Mouse (Mus musculus) liver, embryonic 15.5 days (tissue): Measurements from ENCODE around the gene Kifc5b. TPM values are rescaled to one million over a fixed set of nuclear protein-coding genes. Genes with fewer than 3 reads are reported as not detected.
A peak's percentile ranks its signal among the peaks of the same experiment; 100 is the strongest.

Source experiments
- ATAC-seq: fragments of 200-750 bp; cut with Nextera tagmentation; 2 replicates; pipeline ENCODE4 v1.8.0; 2017; ENCODE audit warnings: moderate number of reproducible peaks, mild to moderate bottlenecking, moderate library complexity; ENCODE audit not compliant: insufficient read depth
- H3K27ac ChIP-seq: fragments of 300-500 bp; sonication (generic); replicated peaks from 2 replicates; pipeline ENCODE4 v1.5.1; 2015; ENCODE audit warnings: mild to moderate bottlenecking, inconsistent platforms
- H3K27me3 ChIP-seq: fragments of 300-500 bp; sonication (generic); 2 replicates; pipeline ENCODE4 v1.6.1; 2015; ENCODE audit warnings: mild to moderate bottlenecking, inconsistent platforms
- H3K36me3 ChIP-seq: fragments of 300-500 bp; sonication (generic); replicated peaks from 2 replicates; pipeline ENCODE4 v1.6.1; 2015; ENCODE audit warnings: moderate library complexity, mild to moderate bottlenecking, inconsistent platforms
- H3K4me1 ChIP-seq: fragments of 300-500 bp; sonication (generic); replicated peaks from 2 replicates; pipeline ENCODE4 v1.6.1; 2015; ENCODE audit warnings: inconsistent platforms
- H3K4me2 ChIP-seq: fragments of 300-500 bp; sonication (generic); 2 replicates; pipeline ENCODE4 v1.6.1; 2015; ENCODE audit warnings: moderate library complexity, mild to moderate bottlenecking, inconsistent platforms
- H3K4me3 ChIP-seq: fragments of 300-500 bp; sonication (generic); replicated peaks from 2 replicates; pipeline ENCODE4 v1.5.1; 2015; ENCODE audit warnings: mild to moderate bottlenecking, inconsistent platforms
- H3K9ac ChIP-seq: fragments of 300-500 bp; sonication (generic); 2 replicates; pipeline ENCODE4 v1.6.1; 2015; ENCODE audit warnings: moderate library complexity, mild to moderate bottlenecking, inconsistent platforms
- H3K9me3 ChIP-seq: fragments of 300-500 bp; sonication (generic); replicated peaks from 2 replicates; pipeline ENCODE4 v1.6.1; 2016; ENCODE audit warnings: inconsistent platforms
- WGBS: fragments of 180-500 bp; shearing (Covaris S2); methylation state at CpG from one replicate; pipeline ENCODE4 v1.1.7; 2015; ENCODE audit warnings: mixed read lengths; ENCODE audit not compliant: insufficient replicate concordance; 5-methylcytosine and 5-hydroxymethylcytosine counted together
- polyA plus RNA-seq: library from polyadenylated mRNA; unstranded; fragments of >200 nt; fragmentation: Nextera tagmentation; extraction: Ambion mirVana; gene quantifications from 2 replicates; pipeline ENCODE4 v1.2.1, GENCODE M21; 2015

Kifc5b gene
- polyA plus RNA-seq, 1 experiment from 2014 or later: 5.2 TPM

DNA sequence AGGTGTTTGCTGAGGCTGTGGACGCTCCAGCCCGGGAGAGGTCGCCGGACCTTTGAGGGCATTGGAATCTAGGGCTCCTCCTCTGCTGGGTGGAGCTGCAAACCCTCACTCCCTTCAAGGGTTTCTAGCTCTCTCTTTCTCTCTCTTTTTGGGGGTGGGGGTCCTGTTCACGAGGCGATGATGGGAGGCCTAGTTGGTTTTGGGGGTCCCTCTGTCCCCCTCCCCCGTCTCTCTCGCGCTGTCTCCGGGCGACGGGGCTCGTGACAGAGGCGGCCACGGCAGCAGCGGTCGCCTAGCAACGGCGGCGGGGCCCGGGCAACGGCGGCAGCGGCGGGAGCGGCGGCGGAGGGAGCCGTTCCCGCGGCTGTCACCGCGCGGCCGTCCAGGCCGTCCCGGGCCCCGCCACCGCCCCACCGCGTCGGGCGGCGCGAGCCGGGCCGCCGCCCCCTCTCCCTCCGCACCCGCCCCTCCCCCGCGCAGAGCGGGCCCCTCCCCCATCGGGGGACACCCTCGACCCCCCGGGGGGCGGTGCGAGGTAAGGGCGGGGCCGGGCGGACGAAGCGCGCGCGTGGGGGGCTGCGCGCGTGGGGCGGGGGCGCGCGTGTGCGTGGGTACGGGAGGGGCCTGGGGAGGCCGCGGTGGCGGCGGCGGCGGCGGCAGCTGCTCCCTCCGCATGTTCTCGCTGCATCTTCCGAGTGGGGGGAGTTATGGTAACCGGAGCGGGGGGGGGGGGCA lies 31.6 kb downstream of the Kifc5b start:
- Histone ChIP-seq H3K36me3 (no peaks in the 10 kb centered on the region), H3K27ac (peak overlapping the region; percentile 48; the same call in 1 of the 2 replicates), H3K9ac (peak overlapping the region; percentile 64), H3K27me3 (peaks cover 61% of the 10 kb centered on the region), H3K4me1 (peaks cover 73% of the 10 kb centered on the region), H3K9me3 (no peaks in the 10 kb centered on the region), H3K4me3 (peak overlapping the region; percentile 68), H3K4me2 (peak overlapping the region; percentile 100)
- ATAC-seq: no peak
- WGBS: 2% methylated on average over 36 of the region's 87 CpGs

DNA sequence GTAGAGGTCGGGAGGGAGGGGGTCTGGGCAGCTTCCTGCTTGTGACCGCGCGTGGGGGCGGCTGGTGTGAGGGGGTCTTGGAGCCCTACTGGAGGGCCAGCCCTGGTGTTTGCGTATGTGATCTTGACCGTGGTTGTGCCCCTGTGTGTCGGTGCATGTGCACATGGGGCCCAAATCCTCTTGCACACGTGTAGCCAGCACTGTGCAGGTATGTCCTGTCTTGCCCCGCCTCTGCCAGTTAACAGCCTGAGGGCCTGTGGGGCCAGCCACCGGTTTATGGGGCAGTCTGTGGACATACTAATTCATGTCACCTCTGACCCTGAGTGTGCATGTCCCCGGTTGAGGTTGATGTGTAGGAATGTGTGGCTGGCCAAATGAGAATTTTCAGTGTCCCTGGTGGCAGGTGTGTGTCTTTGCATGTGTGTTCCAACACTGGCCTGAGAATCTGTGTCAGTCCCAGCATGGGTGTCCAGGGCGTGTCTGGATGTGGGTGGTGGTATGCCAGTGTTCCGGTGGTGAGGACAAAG lies 32.2 kb downstream of the Kifc5b start:
- peak overlapping the region; percentile 68 for H3K4me3 ChIP-seq
- peak overlapping the region; percentile 24; the same call in 1 of the 2 replicates for H3K27ac ChIP-seq
- peak overlapping the region; percentile 100 for H3K4me2 ChIP-seq
- H3K4me1 ChIP-seq: peaks cover 80% of the 10 kb centered on the region
- H3K36me3 ChIP-seq: no peaks in the 10 kb centered on the region
- no peaks in the 10 kb centered on the region for H3K9me3 ChIP-seq
- WGBS: 14% methylated on average over 13 of the region's 14 CpGs
- H3K9ac ChIP-seq: peak overlapping the region; percentile 64; the same call in 1 of the 2 replicates
- ATAC-seq: no peak
- H3K27me3 ChIP-seq: peaks cover 64% of the 10 kb centered on the region

DNA sequence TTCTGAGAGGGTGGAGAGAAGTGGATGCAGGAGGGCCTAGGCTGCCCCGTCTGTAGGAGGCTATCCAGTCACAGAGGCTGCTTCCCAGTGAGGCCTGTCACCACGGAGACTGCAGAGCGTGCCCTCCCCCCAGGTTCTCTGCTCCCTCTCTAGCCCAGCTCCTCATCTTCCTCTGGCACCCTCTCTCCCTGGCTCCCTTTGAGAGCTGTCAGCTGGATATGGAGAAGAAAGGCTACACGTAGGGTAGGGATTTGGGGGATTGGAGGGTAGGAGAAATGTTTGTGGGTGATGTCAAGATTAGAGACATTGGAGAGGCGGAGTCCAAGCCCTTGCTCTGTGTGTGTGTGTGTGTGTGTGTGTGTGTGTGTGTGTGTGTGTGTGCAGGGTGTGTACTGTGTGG lies 33.0 kb downstream of the Kifc5b start:
- ATAC-seq: no peak
- H3K27ac ChIP-seq: peak overlapping the region; percentile 24
- peaks cover 63% of the 10 kb centered on the region for H3K27me3 ChIP-seq
- H3K36me3 ChIP-seq: no peaks in the 10 kb centered on the region
- H3K9ac ChIP-seq: no peak overlapping the region
- 52% methylated on average over 5 of the region's 5 CpGs for WGBS
- no peaks in the 10 kb centered on the region for H3K9me3 ChIP-seq
- H3K4me2 ChIP-seq: 0 out of 2 replicates have a peak overlapping the region, but pooled peaks have one; percentile 100
- H3K4me1 ChIP-seq: peaks cover 85% of the 10 kb centered on the region
- H3K4me3 ChIP-seq: no peak overlapping the region

DNA sequence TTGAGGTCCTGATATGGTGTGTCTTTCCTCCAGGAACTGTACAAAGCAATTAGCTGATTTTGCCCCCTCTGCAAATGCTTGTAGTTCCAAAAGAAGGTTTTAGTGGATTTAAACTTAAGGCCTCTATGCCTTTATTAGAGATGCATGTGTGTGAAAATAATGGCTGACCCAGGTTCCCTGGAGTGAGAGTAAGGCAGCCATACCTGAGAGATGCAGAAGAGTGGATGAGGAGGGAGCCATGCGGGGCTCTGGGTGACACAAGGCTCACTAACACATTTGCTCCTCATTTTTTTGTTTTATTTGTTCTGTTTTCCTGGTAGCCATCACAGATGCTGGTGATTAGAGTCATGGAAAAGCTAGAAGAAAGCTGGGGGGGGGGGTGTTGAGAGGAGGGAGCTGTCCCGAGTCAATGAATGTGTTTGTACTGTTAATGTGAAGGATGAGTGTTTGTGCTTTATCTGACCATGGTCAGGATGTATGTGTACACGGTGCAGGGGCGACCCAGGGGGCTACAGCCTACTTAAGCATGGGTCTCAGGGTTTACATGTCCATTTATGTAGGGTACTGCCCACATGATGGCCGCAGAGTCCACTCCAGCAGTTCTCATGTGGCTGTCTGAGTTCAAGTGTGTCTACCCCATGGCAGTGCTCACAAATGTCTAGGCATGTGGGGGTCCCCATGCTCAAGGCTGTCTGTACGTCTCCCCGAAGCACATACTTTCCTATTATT lies 33.8 kb downstream of the Kifc5b start:
- H3K4me2 ChIP-seq: peak overlapping the region; percentile 65
- H3K36me3 ChIP-seq: no peaks in the 10 kb centered on the region
- H3K27me3 ChIP-seq: peaks cover 54% of the 10 kb centered on the region
- no peak overlapping the region for H3K9ac ChIP-seq
- no peak overlapping the region for H3K4me3 ChIP-seq
- ATAC-seq: no peak
- 48% methylated on average over 7 of the region's 7 CpGs for WGBS
- H3K9me3 ChIP-seq: no peaks in the 10 kb centered on the region
- peaks cover 93% of the 10 kb centered on the region for H3K4me1 ChIP-seq
- no peak overlapping the region for H3K27ac ChIP-seq

DNA sequence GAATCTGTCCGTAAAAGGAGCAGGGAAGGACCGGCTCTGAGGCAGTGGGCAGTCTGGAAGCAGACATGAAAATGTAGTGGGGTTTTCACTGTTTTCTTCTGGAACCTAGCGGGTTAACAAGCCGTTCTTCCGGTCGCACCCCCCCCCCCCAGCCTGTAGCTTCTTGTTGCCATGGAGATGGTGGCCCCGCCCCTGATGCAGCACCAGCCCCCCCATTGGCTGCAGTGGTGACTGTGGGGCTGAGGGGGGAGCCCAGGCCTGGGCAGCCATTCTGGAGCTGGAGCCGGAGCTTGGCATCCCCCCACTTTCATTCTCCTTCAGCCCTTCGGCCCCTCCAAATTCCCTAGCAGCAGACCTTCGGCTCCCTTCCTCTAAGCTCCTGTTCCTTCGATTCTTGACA lies 34.5 kb downstream of the Kifc5b start:
- 4% methylated on average over 11 of the region's 11 CpGs for WGBS
- ATAC-seq: no peak
- peak overlapping the region; percentile 65 for H3K4me2 ChIP-seq
- H3K27ac ChIP-seq: no peak overlapping the region
- peak overlapping the region; percentile 36 for H3K4me3 ChIP-seq
- H3K4me1 ChIP-seq: peaks cover 93% of the 10 kb centered on the region
- H3K9ac ChIP-seq: peak overlapping the region; percentile 43; the same call in 1 of the 2 replicates
- H3K36me3 ChIP-seq: no peaks in the 10 kb centered on the region
- H3K27me3 ChIP-seq: peaks cover 50% of the 10 kb centered on the region
- no peaks in the 10 kb centered on the region for H3K9me3 ChIP-seq

DNA sequence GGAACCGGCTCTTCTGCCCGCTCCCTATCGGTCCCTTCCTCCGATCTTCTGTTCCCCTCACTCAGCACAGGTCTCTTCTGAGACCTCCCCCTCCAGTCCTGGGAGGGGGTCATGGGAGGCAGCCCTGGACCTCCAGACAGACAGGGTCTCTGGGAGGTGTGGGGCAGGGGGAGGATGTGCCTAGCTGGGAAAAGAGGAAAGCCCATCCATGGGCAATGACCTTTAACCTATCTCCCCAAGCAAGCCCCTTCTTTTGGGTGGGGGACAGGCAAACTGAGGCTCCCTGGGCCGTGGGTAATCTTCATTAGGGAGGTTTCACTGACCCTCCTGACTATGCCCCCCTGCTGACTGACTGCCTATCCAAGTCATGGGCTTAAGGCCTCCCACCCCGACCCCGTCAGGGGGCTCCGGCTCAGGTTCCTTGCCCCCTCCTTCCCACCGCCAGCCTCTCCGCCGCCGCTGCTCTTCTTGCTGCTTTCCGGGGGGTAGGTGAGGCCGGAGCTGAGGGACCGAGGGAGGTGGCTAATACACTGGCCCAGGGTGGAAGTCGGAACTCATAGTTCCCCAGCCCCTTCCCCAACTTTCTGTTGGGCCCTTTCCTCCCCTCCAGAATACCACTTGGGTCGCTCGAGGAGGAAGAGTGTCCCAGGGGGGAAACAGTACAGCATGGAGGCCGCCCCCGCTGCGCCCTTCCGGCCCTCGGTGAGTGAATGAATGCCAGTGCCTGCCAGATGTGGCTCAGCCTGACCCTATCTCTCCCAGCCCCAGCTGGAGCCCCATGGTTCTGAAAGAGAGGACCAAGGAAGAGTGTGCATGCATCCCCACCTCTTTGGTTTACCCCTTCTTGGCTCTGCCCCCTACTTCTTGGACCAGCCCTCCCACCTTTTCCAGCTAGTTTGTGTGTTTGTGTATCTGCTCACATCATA lies 35.3 kb downstream of the Kifc5b start:
- H3K27ac ChIP-seq: no peak overlapping the region
- 9% methylated on average over 23 of the region's 23 CpGs for WGBS
- no peaks in the 10 kb centered on the region for H3K36me3 ChIP-seq
- H3K9me3 ChIP-seq: no peaks in the 10 kb centered on the region
- peaks cover 93% of the 10 kb centered on the region for H3K4me1 ChIP-seq
- peak overlapping the region; percentile 65 for H3K4me2 ChIP-seq
- peaks cover 50% of the 10 kb centered on the region for H3K27me3 ChIP-seq
- ATAC-seq: no peak
- peak overlapping the region; percentile 43; the same call in 1 of the 2 replicates for H3K9ac ChIP-seq
- peak overlapping the region; percentile 36 for H3K4me3 ChIP-seq

DNA sequence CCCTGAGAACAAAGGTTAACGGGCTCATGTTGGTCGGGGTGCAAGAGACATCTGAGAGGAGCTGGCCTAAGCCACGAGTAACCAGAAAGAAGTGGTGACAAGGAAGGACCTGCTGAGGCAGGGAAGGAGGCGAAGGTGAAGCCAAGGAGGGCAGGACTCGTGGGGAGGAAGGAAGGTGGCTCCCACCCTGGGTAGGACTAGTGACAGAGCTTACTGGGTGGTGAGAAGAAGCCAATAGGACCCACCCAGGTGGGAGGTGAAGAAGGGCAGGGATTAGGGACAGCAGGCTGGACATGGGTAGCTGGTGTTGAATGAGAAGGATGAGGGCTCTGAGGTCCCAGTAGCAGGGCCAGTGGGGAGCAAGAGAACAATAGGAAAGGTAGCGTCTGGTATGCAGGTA lies 36.3 kb downstream of the Kifc5b start:
- Histone ChIP-seq H3K4me2 (no peak overlapping the region), H3K9me3 (no peaks in the 10 kb centered on the region), H3K9ac (no peak overlapping the region), H3K36me3 (no peaks in the 10 kb centered on the region), H3K27me3 (peaks cover 45% of the 10 kb centered on the region), H3K27ac (no peak overlapping the region), H3K4me3 (no peak overlapping the region), H3K4me1 (peaks cover 94% of the 10 kb centered on the region)
- no peak for ATAC-seq
- 54% methylated on average over 6 of the region's 6 CpGs for WGBS

DNA sequence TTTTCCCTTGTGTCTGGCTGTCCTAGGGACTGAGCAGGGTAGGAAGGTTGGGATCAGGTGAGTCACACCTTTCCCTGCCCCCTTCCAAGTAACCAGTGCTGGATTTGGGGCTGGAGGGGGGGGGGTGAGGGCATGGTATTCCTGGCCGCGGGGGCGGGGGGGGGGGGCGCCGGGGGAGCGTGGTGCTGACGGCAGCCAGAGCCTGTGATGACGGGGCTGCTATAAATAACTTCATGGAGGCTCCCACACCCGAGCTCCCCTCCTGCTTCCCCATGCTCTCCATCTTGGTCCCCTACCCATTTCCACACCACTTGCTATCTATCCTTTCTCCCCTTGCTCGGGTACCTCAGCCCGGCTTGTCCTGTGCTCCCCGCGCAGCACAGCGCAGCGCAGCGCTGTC lies 36.8 kb downstream of the Kifc5b start:
- Histone ChIP-seq H3K9ac (no peak overlapping the region), H3K9me3 (no peaks in the 10 kb centered on the region), H3K4me1 (peaks cover 94% of the 10 kb centered on the region), H3K4me2 (no peak overlapping the region), H3K27ac (no peak overlapping the region), H3K36me3 (no peaks in the 10 kb centered on the region), H3K27me3 (peaks cover 43% of the 10 kb centered on the region), H3K4me3 (no peak overlapping the region)
- WGBS: 39% methylated on average over 16 of the region's 16 CpGs
- no peak for ATAC-seq

DNA sequence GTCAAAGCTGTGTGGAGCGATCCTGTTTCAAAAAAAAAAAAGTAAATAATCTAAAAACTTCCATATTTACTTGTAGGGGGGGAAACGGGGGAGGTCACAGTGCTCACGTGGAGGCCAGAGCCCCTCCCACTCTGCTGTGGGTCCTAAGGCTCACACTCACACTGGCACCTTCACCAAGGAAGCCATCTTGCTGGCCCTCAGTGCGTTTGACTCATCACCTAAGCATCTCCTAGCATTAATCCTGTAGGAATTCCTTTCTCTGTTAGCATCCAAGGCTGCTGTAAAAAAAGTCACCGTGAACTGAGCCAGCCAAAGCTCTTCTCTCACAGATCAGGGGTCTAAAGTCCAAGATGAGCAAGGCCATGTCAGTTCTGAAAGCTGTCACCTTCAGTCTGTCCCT lies 39.4 kb downstream of the Kifc5b start:
- peak overlapping the region; percentile 89 for H3K27ac ChIP-seq
- H3K4me2 ChIP-seq: peak overlapping the region; percentile 74
- peaks cover 80% of the 10 kb centered on the region for H3K4me1 ChIP-seq
- H3K4me3 ChIP-seq: peak overlapping the region; percentile 43
- WGBS: 47% methylated on average over 5 of the region's 5 CpGs
- H3K9me3 ChIP-seq: no peaks in the 10 kb centered on the region
- ATAC-seq: no peak
- no peaks in the 10 kb centered on the region for H3K36me3 ChIP-seq
- peak overlapping the region; percentile 53 for H3K9ac ChIP-seq
- H3K27me3 ChIP-seq: peaks cover 25% of the 10 kb centered on the region

DNA sequence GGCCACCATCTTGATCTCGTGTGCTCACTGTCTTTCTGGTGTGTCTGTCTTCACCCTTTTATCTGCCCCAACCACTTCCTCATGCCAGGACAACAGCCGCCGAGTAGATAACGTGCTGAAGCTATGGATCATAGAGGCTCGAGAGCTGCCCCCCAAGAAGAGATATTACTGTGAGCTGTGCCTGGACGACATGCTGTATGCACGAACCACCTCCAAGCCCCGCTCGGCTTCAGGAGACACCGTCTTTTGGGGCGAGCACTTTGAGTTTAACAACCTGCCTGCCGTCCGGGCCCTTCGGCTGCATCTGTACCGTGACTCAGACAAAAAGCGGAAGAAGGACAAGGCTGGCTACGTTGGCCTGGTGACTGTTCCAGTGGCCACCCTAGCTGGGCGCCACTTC lies 40.0 kb downstream of the Kifc5b start:
- H3K4me2 ChIP-seq: peak overlapping the region; percentile 74

More for the DNA sequence above, 40.0 kb downstream of the Kifc5b start:
- peaks cover 74% of the 10 kb centered on the region for H3K4me1 ChIP-seq
- peak overlapping the region; percentile 43 for H3K4me3 ChIP-seq
- no peaks in the 10 kb centered on the region for H3K36me3 ChIP-seq
- WGBS: 21% methylated on average over 18 of the region's 18 CpGs
- peaks cover 19% of the 10 kb centered on the region for H3K27me3 ChIP-seq
- H3K27ac ChIP-seq: peak overlapping the region; percentile 89
- H3K9ac ChIP-seq: peak overlapping the region; percentile 53
- H3K9me3 ChIP-seq: no peaks in the 10 kb centered on the region
- peak; percentile 84 for ATAC-seq
